Mouse (Mus musculus) lung, embryonic 14.5 days (tissue): ENCODE results near the gene Zfp329. TPM values are rescaled to one million over a fixed set of nuclear protein-coding genes. Genes with fewer than 3 reads are reported as not detected.
A peak's percentile ranks its signal among the peaks of the same experiment; 100 is the strongest.
"Not testable (repeated sequence)": the region's sequence is repeated elsewhere in the genome, so short reads cannot be mapped to it uniquely, and the experiment has no call there.

ENCODE experiments used
- ATAC-seq: fragments of 200-750 bp; cut with Nextera tagmentation; 2 replicates; pipeline ENCODE4 v1.8.0; 2017; ENCODE audit warnings: mild to moderate bottlenecking, moderate TSS enrichment, moderate library complexity; ENCODE audit not compliant: insufficient read depth
- DNase-seq: peaks from one replicate; pipeline ENCODE4 v3.0.0-alpha.2; 2015
- H3K27ac ChIP-seq: fragments of 300-500 bp; sonication (generic); 2 replicates; pipeline ENCODE4 v1.5.1; 2014; ENCODE audit warnings: low read depth, mild to moderate bottlenecking, moderate library complexity
- H3K27me3 ChIP-seq: fragments of 300-500 bp; sonication (generic); 2 replicates; pipeline ENCODE4 v1.6.1; 2014; ENCODE audit warnings: low read length, control low read depth; ENCODE audit not compliant: insufficient read depth
- H3K36me3 ChIP-seq: fragments of 300-500 bp; sonication (generic); 2 replicates; pipeline ENCODE4 v1.6.1; 2014; ENCODE audit warnings: control low read depth; ENCODE audit not compliant: insufficient read depth
- H3K4me1 ChIP-seq: fragments of 300-500 bp; sonication (generic); 2 replicates; pipeline ENCODE4 v1.6.1; 2014; ENCODE audit warnings: antibody characterized with exemption, control low read depth; ENCODE audit not compliant: insufficient read depth
- H3K4me2 ChIP-seq: fragments of 300-500 bp; sonication (generic); 2 replicates; pipeline ENCODE4 v1.6.1; 2014; ENCODE audit warnings: mild to moderate bottlenecking
- H3K4me3 ChIP-seq: fragments of 300-500 bp; sonication (generic); 2 replicates; pipeline ENCODE4 v1.5.1; 2014; ENCODE audit warnings: low read depth, low read length
- H3K9ac ChIP-seq: fragments of 300-500 bp; sonication (generic); 2 replicates; pipeline ENCODE4 v1.6.1; 2014
- H3K9me3 ChIP-seq: fragments of 300-500 bp; sonication (generic); 2 replicates; pipeline ENCODE4 v1.6.1; 2016; ENCODE audit warnings: low read depth, low read length, control low read depth
- CTCF ChIP-seq: IDR thresholded peaks from 2 replicates; pipeline ENCODE4 v1.5.1; 2016; ENCODE audit warnings: antibody characterized with exemption, low read depth
- WGBS: fragments of 180-500 bp; shearing (Covaris S2); extraction: QIAGEN DNeasy Blood & Tissue Kit; methylation state at CpG from one replicate; pipeline ENCODE4 v1.1.7; 2014; 5-methylcytosine and 5-hydroxymethylcytosine counted together
- polyA plus RNA-seq: library from polyadenylated mRNA; unstranded; fragments of >200 nt; fragmentation: Nextera tagmentation; extraction: Ambion mirVana; gene quantifications from 2 replicates; pipeline ENCODE4 v1.2.1, GENCODE M21; 2014

Zfp329 gene
- polyA plus RNA-seq, 1 experiment from 2014 or later = 16.3 TPM

DNA sequence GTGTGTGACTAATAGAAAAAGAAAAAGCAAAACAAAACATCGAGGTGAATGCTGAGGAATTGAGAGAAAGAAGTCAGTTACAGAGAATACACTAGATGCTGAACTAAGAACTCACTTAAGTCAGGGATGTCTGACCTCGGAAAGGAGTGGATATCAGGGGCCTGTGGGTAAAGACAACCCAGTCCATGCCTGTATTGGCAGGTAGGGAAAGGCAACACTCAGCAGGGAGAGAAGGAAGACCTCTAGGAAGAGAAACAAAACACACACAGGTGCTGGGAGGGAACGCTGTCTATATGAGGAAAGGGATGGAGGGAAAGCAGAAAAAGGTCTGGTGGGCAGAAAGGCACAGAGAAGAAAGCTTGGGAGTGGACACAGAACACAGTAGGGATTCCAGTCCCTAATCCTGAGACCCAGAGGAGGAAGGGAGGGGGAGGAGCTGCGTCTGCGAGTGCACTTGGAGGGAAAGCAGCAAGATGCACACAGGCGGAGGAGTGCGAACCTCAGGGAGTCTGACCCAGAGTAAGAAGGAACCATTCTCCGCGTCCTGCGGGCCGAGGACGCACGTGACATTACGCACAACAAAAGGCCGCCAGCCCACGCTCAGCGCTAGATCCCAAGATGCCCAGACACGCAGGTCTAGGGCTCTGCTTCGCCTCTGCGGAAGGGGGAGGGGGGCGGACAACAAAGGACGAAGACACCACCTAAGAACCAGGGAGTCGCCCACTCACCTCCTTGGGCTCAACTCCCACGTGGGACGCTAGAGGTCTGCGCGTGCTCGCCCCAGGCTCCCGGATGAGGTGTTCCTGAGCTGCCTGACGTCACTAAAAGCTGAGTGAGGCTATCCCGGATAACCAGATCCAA lies 15.6 kb downstream of the Zfp329 start, which contains the start of gene Zscan18:
Gene Zscan18 (minus strand): TSS at position 770 of the 861 bp plus-strand sequence.
- TF ChIP-seq CTCF = no peak
- Histone ChIP-seq H3K27ac (peak within 1 kb of the TSS; percentile 72), H3K27me3 (no peaks in the 10 kb centered on the region), H3K9ac (peak within 1 kb of the TSS; percentile 74), H3K4me3 (peak within 1 kb of the TSS; percentile 48), H3K4me2 (peak within 1 kb of the TSS; percentile 92), H3K9me3 (0 out of 2 replicates have a peak, but pooled peaks cover 4% of the 10 kb centered on the region), H3K36me3 (peaks cover 20% of the 10 kb centered on the region), H3K4me1 (no peaks in the 10 kb centered on the region)
- DNase-seq (peak; percentile 90), ATAC-seq (peak; percentile 97)
- 5% methylated on average over 31 of the region's 31 CpGs for WGBS

DNA sequence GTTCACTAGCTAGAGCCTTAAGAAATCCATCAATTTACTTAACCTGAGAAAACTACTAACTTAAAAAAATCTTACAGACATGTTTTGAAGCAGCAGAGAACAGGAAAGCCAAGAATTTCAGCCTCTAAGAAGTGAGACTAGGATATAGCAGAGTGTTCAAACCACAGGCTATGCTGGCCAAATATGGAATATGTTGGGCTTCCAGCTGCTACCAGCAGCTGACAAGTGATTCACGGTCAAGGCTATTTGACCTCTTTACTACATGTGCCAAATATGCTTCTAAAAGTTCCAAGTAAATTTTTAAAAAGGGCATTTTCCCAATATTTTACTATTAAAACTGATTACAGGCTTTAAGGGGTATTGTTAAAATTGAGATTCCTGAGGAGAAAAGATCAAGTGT lies 19.1 kb downstream of the Zfp329 start:
- no peaks in the 10 kb centered on the region for H3K4me1 ChIP-seq
- TF ChIP-seq CTCF = no peak
- ATAC-seq (no peak), DNase-seq (no peak)
- 67% methylated on average over 1 of the region's 1 CpGs for WGBS
- no peak overlapping the region for H3K4me3 ChIP-seq
- H3K36me3 ChIP-seq = no peaks in the 10 kb centered on the region
- peaks cover 7% of the 10 kb centered on the region; the same call in 1 of the 2 replicates for H3K9me3 ChIP-seq
- H3K9ac ChIP-seq = no peak overlapping the region
- no peaks in the 10 kb centered on the region for H3K27me3 ChIP-seq
- H3K27ac ChIP-seq = no peak overlapping the region
- H3K4me2 ChIP-seq = no peak overlapping the region

DNA sequence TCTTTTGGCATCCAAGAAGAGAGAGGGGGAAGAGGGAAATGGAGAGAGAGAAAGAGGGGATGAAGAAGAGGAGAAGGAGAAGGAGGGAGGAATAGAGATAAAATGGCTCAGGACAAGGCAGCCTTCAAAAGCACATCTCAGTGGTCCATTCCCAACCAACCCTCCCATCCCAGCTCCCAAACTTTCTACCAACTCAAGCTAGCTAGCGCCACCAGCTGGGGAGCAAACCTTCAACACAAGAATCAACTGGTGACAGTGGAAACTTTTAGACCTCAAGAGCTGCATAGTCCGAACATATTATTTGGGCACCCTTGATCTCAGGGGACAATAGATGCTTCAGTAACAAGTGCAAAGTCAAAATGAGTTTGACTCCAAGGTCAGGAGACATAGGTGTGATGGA lies 20.7 kb downstream of the Zfp329 start:
- no peak for TF ChIP-seq CTCF
- Histone ChIP-seq H3K4me1 (no peaks in the 10 kb centered on the region), H3K4me3 (no peak overlapping the region), H3K9me3 (peaks cover 7% of the 10 kb centered on the region; the same call in 1 of the 2 replicates), H3K27ac (no peak overlapping the region), H3K27me3 (no peaks in the 10 kb centered on the region), H3K9ac (no peak overlapping the region), H3K36me3 (no peaks in the 10 kb centered on the region), H3K4me2 (no peak overlapping the region)
- ATAC-seq (no peak), DNase-seq (no peak)
- 65% methylated on average over 2 of the region's 2 CpGs for WGBS

DNA sequence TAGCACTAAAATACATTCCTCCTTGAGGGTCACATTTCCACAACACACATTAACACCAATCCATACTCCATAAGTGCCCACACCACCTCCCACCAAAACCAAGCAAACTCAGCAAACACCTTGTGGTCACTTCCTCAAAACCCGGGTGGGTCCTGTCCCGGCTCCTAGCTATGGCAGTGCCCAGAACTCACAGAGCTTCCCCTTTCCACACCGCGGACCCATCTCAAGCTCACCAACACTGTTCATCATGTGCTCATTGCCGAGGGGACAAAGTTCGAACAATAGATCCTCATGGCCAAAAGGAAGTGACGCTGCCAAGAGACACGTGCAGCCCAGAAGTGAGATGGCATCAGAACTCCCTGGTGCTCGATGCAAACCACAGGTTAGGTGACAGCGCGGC lies 26.0 kb downstream of the Zfp329 start:
- WGBS = 83% methylated on average over 11 of the region's 11 CpGs
- DNase-seq = not testable (repeated sequence)

DNA sequence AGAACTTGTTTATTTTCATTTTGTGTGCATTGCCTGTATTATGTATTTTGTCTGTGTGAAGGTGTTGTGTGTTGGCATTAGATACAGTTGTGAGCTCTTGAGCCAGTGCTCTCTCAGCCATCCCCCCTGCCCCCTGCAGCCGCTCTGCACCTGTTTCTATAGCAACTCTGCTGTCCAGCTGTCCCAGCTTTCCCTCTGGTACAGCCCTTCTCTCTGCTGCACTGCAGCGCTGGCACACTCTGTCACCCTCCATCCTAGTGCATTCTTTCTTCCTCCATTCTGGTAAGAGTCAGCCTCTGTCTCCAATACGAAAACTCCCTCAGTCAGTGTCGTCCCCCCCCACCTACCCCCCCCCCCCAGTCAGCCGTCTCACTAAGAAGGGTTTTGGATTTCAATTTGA lies 30.6 kb downstream of the Zfp329 start:
- no peak overlapping the region for H3K27ac ChIP-seq
- no peak overlapping the region for H3K4me2 ChIP-seq
- H3K4me3 ChIP-seq = no peak overlapping the region
- WGBS = 23% methylated on average over 5 of the region's 5 CpGs
- no peak for TF ChIP-seq CTCF
- H3K27me3 ChIP-seq = no peaks in the 10 kb centered on the region
- no peaks in the 10 kb centered on the region for H3K36me3 ChIP-seq
- H3K9me3 ChIP-seq = no peaks in the 10 kb centered on the region
- H3K9ac ChIP-seq = no peak overlapping the region
- H3K4me1 ChIP-seq = no peaks in the 10 kb centered on the region
- ATAC-seq = no peak
- DNase-seq = no peak

More for the DNA sequence above, 26.0 kb downstream of the Zfp329 start:
- ATAC-seq, H3K4me1 ChIP-seq, H3K9ac ChIP-seq, H3K27ac ChIP-seq, H3K4me2 ChIP-seq, H3K36me3 ChIP-seq, H3K9me3 ChIP-seq, H3K27me3 ChIP-seq, H3K4me3 ChIP-seq: not testable (repeated sequence)

GRCm38 (mm10) chr7:12787333-12787732 lies 31.3 kb downstream of the Zfp329 start:
- TF ChIP-seq CTCF = no peak
- no peak overlapping the region for H3K27ac ChIP-seq
- no peaks in the 10 kb centered on the region for H3K36me3 ChIP-seq
- ATAC-seq = no peak
- no peak overlapping the region for H3K4me2 ChIP-seq
- no peak overlapping the region for H3K9ac ChIP-seq
- H3K4me3 ChIP-seq = no peak overlapping the region
- WGBS = 70% methylated on average over 6 of the region's 6 CpGs
- no peaks in the 10 kb centered on the region for H3K27me3 ChIP-seq
- no peak for DNase-seq
- no peaks in the 10 kb centered on the region for H3K9me3 ChIP-seq
- H3K4me1 ChIP-seq = no peaks in the 10 kb centered on the region

GRCm38 (mm10) chr7:12780151-12780830 lies 38.4 kb downstream of the Zfp329 start:
- Histone ChIP-seq H3K27me3 (no peaks in the 10 kb centered on the region), H3K36me3 (peaks cover under 1% of the 10 kb centered on the region; the same call in 1 of the 2 replicates), H3K9me3 (no peaks in the 10 kb centered on the region), H3K27ac (0 out of 2 replicates have a peak overlapping the region, but pooled peaks have one; percentile 46), H3K9ac (peak overlapping the region; percentile 69), H3K4me2 (peak overlapping the region; percentile 96), H3K4me3 (peak overlapping the region; percentile 65), H3K4me1 (0 out of 2 replicates have a peak, but pooled peaks cover 6% of the 10 kb centered on the region)
- WGBS = under 1% methylated on average over 57 of the region's 57 CpGs
- ATAC-seq (peak; percentile 96), DNase-seq (peak; percentile 94)
- no peak for TF ChIP-seq CTCF
